Mouse (Mus musculus): ENCODE measurements around the gene Fam149a. TPM values are rescaled to one million over a fixed set of nuclear protein-coding genes. Genes with fewer than 3 reads are reported as not detected.
A peak's percentile ranks its signal among the peaks of the same experiment; 100 is the strongest.

The Fam149a gene
- total RNA-seq (2015), result 0.17 and 0.32 TPM in 2 replicates
- 0.04 and 0.07 TPM in 2 replicates for total RNA-seq (2017)

DNA sequence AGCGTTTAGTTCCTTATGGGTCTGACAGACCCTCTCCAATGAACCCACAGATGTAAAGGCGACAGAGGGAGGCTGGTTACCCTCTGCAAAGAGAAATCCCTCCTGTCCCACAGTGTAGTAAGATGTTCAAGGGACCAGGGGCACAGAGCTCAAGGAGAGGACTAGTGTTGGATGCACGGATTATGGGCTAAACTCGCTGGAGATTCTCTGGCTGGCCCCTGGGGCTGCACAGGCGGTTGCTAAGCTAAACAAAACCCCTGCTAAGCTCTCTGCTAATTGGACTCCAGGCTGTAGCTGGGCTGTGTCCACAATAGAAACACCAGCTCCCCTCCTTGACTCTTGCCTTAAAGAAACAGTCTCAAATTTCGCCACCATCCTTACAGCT lies at the start of gene Fam149a:
Gene Fam149a (minus strand): TSS at position 329 of the 385 bp plus-strand sequence.
- no peak for ATAC-seq (replicated peaks; ENCODE audit: poor library complexity)

- ATAC-seq (replicated peaks; ENCODE audit: poor library complexity), result no peak
Measured at GRCm38 (mm10) chr8:45420151-45420550, 38.1 kb upstream of the Fam149a start.

DNA sequence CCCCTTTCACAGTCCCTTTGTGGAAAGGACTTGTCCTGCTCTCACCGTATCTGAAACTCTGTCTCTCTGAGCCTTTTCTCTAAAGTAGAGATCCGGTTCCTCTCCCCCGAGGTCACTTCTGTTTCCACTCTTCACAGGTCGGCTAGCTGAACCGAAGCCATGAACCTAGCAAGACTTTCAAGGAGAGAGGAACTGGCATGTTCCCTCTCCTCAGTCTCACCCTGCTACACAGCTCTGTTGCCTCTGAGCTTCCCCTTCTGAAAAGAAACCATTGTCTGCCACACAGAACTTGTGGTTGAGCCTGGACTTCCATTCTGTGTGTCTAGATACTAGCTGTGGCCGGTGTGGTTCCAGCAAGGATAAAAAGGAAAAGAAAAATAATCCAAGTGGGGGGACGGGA lies 32.9 kb upstream of the Fam149a start:
- peak; percentile 86 for ATAC-seq (replicated peaks; ENCODE audit: poor library complexity)

GRCm38 (mm10) chr8:45410882-45411281 lies 28.8 kb upstream of the Fam149a start, which contains the start of gene Tlr3:
Tlr3 (minus strand) TSS chr8:45411080.
- no peak for ATAC-seq (replicated peaks; ENCODE audit: poor library complexity)

DNA sequence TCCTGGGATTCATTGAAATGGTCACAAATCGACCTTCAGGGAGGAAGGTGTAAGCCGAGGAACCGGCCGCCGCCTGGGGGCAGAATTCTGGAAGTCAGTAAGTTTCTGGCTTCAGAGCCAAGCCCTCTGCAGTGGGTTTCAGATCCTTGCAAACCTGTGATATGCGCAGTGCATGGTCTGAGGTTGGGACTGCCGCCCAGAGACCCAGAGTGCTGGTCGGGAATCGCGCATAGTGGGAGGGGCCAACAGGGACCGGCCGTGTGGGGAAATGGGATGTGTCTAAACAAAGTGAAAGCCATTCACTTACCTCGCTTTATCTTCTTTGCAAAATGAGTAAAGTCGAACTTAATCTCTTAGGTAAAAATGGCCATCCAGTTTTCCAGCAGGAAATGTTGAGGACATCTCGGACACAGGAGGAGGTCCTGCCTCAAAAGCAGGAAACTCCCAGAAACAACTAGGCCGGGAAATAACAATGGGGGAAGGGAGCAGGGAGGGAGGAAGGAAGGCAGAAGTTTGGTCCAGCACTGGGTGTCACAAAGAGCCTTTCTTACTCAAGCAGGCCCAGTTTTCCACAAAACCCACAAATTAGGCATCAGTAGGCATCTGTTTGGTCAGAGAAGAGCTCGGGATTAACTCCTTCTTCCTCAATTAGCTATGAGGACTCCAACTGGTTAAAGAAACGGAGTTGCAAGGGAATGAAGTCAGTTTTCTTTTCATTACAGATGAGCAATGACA lies 28.2 kb upstream of the Fam149a start:
- ATAC-seq (replicated peaks; ENCODE audit: poor library complexity), result peak; percentile 79

- no peak; the same call in 1 of the 2 replicates for ATAC-seq (replicated peaks; ENCODE audit: poor library complexity)
Measured at GRCm38 (mm10) chr8:45409702-45410101, 27.6 kb upstream of the Fam149a start.

- ATAC-seq (replicated peaks; ENCODE audit: poor library complexity), result no peak
Measured at GRCm38 (mm10) chr8:45383250-45383649, 1.2 kb upstream of the Fam149a start.

DNA sequence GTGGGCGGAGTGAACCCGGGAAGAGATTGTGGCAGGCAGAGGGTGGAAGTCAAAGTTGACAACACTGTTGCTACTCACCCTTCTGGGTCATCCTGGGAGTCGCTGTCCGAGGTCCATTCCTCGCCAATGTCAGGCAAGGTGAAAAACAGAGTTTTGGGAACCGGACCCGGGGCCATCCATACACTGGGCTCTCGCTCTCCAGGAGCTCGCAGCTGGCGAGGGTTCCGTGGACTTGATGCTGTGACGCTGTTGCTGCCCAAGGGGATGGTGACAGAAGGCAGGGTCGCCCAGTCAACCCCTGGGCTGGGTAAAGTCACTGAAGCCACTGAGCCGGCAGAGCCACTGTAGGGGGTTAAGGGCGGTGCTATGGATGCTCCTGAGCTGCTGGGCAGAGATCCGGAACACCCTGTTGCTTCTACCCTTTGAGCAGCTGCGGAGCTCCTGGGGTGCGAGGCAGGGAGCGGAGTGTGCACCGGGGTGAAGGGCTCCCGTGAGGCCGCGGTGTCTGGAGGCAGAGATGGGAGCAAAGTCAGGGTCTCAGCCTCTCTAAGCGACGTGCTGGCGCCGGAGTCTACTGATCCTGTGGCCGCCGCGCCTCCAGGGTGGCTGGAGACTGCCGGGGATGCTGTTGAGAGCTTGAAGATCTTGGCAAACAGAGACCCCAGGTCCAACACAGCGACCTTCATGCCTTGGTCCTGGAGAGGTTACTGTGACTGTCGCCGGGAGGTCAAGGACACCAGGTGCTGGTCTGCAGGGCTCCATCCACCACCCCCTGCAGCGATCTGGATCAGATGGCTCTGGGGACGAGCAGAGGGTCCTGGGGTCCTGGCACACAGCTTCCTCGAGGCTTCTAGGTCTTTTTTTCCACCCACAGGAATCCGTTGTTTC lies 772 bp downstream of the Fam149a start:
- ATAC-seq (replicated peaks; ENCODE audit: poor library complexity), result no peak

GRCm38 (mm10) chr8:45380598-45380997 lies 1.5 kb downstream of the Fam149a start:
- ATAC-seq (replicated peaks; ENCODE audit: poor library complexity), result no peak

- ATAC-seq (replicated peaks; ENCODE audit: poor library complexity), result no peak
Measured at GRCm38 (mm10) chr8:45374071-45374470, 8.0 kb downstream of the Fam149a start.

GRCm38 (mm10) chr8:45367154-45367553 lies 14.9 kb downstream of the Fam149a start:
- peak; percentile 99 for ATAC-seq (replicated peaks; ENCODE audit: poor library complexity)

GRCm38 (mm10) chr8:45363220-45363619 lies 18.9 kb downstream of the Fam149a start:
- ATAC-seq (replicated peaks; ENCODE audit: poor library complexity), result no peak

GRCm38 (mm10) chr8:45362323-45362722 lies 19.8 kb downstream of the Fam149a start:
- no peak for ATAC-seq (replicated peaks; ENCODE audit: poor library complexity)

GRCm38 (mm10) chr8:45359091-45359605 lies 22.9 kb downstream of the Fam149a start:
- peak; percentile 61 for ATAC-seq (replicated peaks; ENCODE audit: poor library complexity)

DNA sequence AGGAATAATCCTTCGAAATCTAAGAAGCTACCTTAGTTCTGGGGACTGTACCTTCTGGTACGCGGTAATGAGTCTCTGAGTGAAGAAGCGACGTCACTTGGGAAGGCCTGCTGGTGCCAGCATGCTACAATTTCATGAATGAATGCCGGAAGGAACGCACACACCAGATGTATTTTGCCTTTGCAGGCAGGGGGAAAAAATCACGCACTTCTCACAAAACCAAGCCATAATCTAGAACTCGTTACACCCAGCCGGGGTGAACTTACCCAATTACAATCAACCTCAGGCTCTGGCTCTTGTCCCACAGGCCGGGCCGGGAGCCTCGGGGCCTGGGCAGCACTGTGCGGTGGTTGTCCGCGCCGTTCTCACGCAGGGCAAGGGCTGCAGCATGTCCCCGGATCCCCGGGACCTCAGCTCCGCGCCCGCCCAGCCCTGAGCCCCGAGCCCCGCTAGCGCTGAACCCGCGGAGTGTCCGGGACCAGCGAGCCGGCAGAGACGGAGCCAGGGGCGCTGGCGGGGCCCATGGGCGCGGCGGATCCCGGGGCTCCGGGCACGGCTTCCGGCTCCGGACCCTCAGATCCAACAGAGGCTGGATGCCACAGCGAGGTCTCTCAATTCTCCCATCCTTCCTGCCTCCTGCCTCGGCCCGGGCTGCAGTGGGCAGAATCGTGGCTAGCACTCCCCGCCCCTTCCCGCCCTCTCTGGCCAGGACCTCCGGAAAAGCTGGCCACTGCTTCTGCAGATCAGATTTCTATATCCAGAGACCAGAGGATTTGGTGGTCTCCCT lies 23.8 kb downstream of the Fam149a start:
- ATAC-seq (replicated peaks; ENCODE audit: poor library complexity), result peak; percentile 46; the same call in 1 of the 2 replicates

DNA sequence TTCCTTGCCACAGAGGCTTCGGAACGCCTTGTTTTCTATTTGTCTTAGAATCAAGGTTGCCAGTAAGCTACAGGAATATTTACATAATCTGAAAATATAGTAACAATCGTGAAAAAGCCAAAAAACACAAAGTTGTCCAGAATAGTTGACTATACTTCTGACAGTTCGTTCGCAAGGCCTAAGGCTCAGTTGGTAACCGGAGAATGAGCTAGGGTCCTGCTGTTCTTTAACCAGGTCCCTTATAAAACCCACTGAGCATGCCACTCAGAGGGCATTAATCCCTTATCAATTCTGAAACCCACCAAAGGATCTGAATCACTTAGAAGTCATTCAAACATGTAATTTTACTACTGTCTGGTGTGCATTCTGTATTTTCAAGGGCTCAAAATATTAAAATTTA lies 26.3 kb downstream of the Fam149a start:
- ATAC-seq (replicated peaks; ENCODE audit: poor library complexity), result no peak

- peak; percentile 94 for ATAC-seq (replicated peaks; ENCODE audit: poor library complexity)
Measured at GRCm38 (mm10) chr8:45345031-45345430, 37.1 kb downstream of the Fam149a start.

- ATAC-seq (replicated peaks; ENCODE audit: poor library complexity), result peak; percentile 74
Measured at GRCm38 (mm10) chr8:45344298-45344697, 37.8 kb downstream of the Fam149a start.

GRCm38 (mm10) chr8:45341630-45342628 lies 40.2 kb downstream of the Fam149a start:
- ATAC-seq (replicated peaks; ENCODE audit: poor library complexity), result no peak
